Mouse (Mus musculus) embryo, embryonic 10.5 days (tissue): ENCODE results near the gene Urb2.
"Not testable (repeated sequence)": the region's sequence is repeated elsewhere in the genome, so short reads cannot be mapped to it uniquely, and the experiment has no call there.

Experiments
- DNase-seq: peaks from one replicate; pipeline ENCODE4 v3.0.0-alpha.2; 2015; ENCODE audit warnings: low spot score

Gene Urb2

DNA sequence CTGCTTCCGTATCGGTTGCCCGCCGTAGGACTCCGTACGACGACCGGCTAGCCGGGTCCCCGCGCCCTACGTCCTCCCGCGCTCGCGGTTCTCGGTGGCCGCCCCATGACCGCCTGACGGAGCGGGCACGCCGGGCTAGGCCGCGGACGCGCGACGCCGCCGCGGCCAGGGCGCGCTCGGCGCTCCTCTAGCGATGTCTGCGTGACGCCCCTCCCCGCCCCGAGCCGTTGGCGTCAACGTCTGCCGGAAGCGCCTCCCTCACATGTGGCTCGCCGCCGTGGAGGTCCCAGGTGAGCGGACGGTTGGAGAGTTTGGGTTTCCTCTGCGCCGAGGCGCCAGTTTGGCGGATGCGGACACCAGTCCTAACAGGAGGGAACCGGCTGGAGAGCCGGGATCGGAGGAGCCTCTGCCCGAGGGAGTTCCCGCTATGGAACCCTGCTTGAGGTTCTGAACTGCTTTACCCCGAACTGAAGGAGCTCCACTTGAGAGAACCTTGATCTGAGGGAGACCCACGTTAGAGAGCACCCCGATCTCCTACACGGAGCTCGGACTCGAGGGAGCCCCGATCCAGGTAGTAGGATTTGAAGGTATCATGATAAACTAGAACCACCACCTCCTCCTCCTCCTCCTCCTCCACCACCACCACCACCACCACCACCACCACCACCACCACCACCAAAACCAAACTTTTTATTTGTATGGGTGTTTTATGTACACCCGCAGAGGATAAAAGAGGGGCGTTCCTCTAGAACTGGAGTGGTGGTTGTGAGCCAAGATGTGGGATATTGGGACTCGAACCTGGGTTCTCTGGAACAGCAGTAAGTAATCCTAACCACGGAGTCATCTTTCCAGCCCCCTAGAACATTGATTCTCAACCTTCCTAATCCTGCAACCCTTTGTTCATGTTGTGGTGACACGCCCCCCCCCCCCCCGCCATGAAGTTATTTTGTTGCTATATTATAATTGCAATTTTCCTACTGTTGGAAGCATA is at the start of gene Urb2, which contains the start of gene Taf5l:
Urb2 (plus strand) TSS at position 272 of the 991 bp plus-strand sequence.
Taf5l (minus strand) TSS at position 161 of the 991 bp plus-strand sequence.
- DNase-seq: peak; percentile 93

DNA sequence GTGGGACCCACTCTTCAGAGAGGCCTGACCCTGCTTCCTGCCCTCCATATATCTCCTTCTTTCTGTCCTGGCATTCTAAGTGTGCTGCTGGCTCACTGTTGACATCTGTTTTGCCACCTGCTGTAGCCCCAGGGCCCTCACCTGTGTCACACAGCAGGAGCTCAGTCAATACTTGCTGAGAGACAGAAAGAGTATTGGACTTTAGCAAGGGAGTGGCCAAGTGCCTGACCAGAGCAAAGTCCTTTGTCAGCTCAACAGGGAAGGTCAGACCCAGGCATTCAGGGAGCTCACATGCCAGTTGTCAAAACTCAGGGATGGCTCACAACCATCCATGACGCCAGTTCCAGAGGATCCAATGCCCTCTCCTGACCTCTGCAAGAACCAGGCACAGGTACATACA is 47.8 kb upstream of the Urb2 start:
- no peak for DNase-seq

DNA sequence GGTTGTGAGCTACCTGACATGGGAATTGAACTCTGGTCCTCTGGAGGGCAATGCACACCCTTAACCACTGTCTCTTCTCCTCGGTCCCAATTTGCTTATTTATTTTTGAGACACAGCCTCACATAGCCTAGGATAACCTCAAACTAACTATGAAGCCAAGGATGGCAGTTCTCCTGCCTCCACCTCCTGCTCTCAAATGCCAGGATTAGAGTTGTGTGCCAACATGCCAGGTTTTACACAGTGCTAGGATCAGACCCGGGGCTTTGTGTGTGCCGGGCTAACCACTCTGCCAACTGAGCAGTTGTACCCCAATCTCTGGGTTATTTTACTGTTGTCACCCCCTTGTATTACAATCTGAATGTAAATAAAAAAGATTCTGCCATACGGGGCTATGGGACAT is 43.8 kb upstream of the Urb2 start:
- DNase-seq: no peak

GRCm38 (mm10) chr8:123978166-123978838 is 43.0 kb upstream of the Urb2 start:
- DNase-seq: no peak

- no peak for DNase-seq
Measured at GRCm38 (mm10) chr8:123978926-123979325, 42.4 kb upstream of the Urb2 start.

DNA sequence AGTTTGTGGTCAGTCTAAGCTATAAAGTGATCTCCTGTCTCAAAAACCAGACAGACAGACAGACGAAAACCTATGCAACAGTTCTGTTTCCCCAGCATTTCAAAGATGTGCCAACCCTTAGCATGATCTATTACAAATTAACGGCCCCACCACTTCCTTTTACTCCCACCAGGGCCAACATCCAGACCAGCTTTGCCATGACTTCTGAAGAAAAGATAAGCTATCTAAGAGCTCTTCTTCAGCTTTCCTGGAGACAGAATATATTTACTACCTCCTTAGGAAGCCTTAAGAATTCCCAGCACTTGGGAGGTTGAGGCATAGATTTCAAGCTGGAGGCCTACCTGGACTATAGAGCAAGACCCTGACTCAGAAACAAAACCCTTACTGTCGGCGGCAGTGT is 41.1 kb upstream of the Urb2 start:
- DNase-seq: no peak

GRCm38 (mm10) chr8:123981674-123982073 is 39.6 kb upstream of the Urb2 start:
- no peak for DNase-seq

DNA sequence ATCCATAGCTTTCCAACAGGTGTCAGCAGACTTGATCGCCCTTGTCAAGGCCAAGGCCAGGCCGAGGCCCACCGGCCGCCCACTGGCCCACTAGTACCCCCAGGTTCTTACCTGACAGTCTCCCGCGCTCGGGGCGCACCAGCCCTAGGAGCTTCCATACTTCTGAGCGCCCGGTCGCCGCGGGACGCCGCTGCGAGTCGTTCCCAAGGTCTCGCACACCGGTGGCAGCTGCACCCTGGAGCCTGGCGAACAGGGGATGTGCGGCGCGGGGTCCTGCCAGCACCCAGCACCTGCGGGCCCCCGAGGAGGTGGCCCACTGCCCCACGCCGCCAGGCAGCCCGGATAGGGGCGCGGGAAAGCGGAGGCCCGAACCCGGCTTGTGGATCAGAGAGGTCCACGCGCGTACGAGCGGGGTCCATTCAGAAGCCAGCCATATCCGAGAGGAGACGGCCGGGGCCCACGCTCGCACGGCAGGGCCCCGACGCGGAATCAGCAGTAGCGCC is 39.0 kb upstream of the Urb2 start:
- DNase-seq: peak; percentile 43

GRCm38 (mm10) chr8:123982826-123983400 is 38.4 kb upstream of the Urb2 start, which contains the start of gene Abcb10:
Gene Abcb10, minus strand, starts transcription at chr8:123983122.
- DNase-seq: peak; percentile 92

DNA sequence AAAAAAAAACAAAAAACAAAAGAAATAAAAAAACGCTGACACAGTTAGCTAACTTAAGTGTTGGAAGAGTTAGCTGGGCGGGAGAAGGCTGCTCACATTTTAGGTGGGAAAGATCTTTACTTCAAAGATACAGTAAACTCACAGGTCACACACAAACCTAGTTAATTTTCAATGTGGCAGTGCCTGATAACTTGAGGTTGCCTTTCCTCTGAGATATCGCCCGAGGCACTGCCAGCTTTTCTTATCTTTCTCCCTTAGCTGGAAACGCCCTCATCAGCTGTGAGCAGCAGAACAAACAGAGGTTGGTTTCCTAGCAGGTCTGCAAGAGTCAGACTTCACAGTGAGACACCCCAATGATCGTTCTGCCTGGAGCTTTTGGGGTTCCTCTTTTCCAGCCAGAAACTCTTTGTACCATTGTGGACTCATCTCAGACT is 32.7 kb upstream of the Urb2 start:
- DNase-seq: peak; percentile 9

DNA sequence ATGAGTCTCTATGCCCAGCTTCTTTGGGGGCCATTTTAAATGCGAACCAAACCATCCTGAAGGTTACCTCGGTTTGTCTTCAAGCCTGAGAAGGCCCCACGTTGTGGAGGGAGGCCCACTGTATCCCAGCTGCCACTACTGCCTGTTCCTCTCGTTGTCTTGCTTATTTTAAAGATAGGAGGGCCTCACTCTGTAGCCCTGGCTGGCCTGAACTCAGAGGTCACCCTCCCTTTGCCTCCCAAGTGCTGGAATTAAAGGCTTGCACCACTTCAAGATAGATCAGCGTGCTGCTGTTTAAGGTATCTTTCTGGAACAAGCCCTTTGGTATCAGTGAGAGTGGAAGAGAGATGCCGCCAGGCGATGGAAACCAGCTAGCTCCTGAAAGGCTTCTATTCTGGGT is 32.2 kb upstream of the Urb2 start:
- DNase-seq: no peak

DNA sequence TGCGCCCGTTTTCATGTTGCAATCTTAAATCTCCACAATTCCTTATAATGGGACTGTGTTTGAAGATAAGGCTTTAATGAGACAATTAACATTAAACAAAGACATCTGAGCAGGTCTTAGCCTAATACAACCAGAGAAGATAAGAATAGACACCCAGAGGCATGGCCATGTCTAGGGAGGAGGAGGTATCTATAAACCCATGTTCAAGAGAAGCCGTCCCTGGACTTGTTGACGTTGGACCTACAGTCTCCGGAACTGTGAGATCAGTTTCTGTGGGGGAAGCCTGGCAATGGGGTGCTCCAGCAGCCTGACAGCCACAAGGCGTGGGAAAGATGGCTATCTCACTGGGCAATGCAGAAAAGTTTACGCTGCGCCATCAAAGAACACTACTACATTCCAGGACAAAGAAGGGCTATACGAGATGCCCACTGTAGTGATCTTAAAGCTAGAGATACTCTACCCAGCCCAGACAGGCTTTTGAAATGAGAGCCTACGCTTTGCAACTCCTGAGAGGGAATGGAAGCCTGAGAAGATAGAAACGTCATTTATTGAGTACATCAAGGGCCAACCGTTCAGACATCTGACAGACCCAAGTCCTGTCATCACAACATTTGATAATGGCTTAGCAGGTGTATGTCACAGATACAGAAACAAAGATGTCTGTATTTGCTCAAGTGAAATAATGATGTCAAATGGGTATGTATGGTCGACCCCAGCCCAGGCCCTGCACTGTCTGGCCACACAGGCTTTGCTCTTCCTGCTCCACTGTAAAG is 30.8 kb upstream of the Urb2 start:
- DNase-seq: no peak

DNA sequence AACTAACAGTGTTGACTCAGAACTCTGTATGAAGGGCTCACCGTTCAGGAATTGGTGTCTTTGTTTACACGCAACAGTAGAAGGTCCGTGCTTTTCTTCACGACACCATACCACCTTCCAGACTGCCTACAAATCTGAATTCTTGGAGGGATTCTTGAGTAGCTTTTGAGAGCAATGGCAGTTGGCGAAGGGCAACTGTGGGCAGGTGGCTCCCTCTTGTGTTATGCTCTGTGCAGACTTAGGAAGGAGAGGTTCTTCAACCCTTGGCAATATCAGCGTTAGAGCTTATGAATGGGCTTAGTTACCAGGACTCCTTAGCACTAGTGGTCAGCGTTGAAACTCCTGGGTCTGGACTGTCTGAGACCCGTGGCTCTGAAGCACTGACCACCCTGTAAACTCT is 28.7 kb upstream of the Urb2 start:
- no peak for DNase-seq

- DNase-seq: no peak
Measured at GRCm38 (mm10) chr8:123993597-123993996, 27.7 kb upstream of the Urb2 start.

- no peak for DNase-seq
Measured at GRCm38 (mm10) chr8:123993997-123994396, 27.3 kb upstream of the Urb2 start.

GRCm38 (mm10) chr8:123999568-123999967 is 21.7 kb upstream of the Urb2 start:
- DNase-seq: no peak

DNA sequence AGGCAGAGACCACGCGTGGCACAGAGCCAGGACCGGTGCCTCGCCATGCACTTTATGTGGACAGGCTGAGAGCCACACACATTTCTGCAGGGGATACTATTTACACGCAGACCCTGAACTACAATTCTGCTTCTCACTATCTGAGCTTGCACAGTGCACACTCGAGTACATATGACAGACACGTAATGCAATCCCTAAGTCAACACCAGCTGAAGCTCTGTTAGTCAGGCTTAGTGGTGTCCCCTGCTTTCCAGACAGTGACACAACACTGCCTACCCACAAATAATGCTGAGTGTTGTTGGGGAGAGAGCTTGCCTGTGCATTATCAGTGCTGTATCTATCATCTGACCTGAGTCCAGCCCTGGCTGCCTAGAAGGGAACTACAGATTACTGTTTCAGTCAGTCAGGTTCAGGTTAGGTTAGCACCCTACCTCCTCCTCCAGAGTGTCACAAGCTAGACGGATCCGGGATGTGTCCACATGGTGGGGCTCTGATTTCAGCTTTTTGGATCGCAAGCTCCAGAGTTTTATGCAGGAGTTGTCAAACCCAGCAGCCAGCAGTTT is 18.7 kb upstream of the Urb2 start:
- DNase-seq: no peak

DNA sequence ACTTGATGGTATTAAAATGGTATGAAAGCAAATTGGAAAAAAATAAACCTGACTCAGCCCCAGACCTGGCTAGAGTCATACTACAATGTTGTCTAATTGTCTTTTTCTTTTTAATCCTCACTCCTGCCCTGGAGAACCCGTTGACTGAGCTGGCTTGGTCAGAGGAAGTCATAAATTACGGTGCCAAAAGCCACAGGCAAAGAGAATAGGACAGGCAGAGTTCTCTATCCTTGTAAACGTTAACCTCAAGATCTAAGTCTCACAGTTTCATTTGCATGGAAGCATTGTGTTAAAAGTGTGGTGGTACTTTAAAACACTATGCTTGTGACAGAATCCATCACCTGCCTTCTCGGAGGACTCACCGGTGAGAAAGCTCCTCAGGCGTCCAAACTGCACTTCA is 13.5 kb upstream of the Urb2 start:
- DNase-seq: no peak

GRCm38 (mm10) chr8:124011580-124011979 is 9.7 kb upstream of the Urb2 start:
- DNase-seq: no peak

GRCm38 (mm10) chr8:124011989-124012586 is 9.2 kb upstream of the Urb2 start:
- DNase-seq: no peak

DNA sequence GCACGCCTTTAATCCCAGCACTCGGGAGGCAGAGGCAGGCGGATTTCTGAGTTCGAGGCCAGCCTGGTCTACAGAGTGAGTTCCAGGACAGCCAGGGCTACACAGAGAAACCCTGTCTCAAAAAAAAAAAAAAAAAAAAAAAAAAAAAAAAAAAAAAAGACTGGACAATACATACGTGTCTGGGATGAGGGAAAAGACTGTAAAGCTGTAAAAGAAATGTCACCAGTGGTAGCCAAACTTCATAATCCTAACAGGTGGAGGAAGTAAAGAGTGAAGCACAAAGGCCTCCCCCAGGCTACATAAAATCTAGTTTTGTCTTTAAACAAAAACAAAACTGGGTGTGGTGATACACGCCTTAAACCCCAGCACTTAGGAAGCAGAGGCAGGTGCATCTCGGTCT is 7.0 kb upstream of the Urb2 start:
- DNase-seq: not testable (repeated sequence)
